Mouse (Mus musculus) small intestine, adult 2 months (tissue): ENCODE measurements around the gene Amh. TPM values are rescaled to one million over a fixed set of nuclear protein-coding genes. Genes with fewer than 3 reads are reported as not detected.

Source experiments
- H3K27ac ChIP-seq: fragments of 200-500 bp; 2 replicates; pipeline ENCODE4 v1.5.1; 2012; ENCODE audit warnings: low read depth, low read length, control low read depth, inconsistent platforms; ENCODE audit not compliant: insufficient read depth
- H3K27me3 ChIP-seq: fragments of 200-500 bp; 2 replicates; pipeline ENCODE4 v1.6.1; 2012; ENCODE audit warnings: mild to moderate bottlenecking, moderate library complexity, low read length, inconsistent platforms; ENCODE audit not compliant: control insufficient read depth, insufficient read depth
- H3K36me3 ChIP-seq: fragments of 200-500 bp; 2 replicates; pipeline ENCODE4 v1.6.1; 2012; ENCODE audit warnings: mild to moderate bottlenecking, low read length, control low read depth, inconsistent platforms; ENCODE audit not compliant: control insufficient read depth, insufficient read depth
- H3K4me1 ChIP-seq: fragments of 200-500 bp; 2 replicates; pipeline ENCODE4 v1.6.1; 2012; ENCODE audit warnings: low read length, inconsistent platforms, mixed read lengths; ENCODE audit not compliant: control insufficient read depth, insufficient read depth, insufficient read length
- H3K4me3 ChIP-seq: fragments of 200-500 bp; 2 replicates; pipeline ENCODE4 v1.5.1; 2012; ENCODE audit warnings: low read depth, mild to moderate bottlenecking, control low read depth, inconsistent platforms, low read length, moderate library complexity
- CTCF ChIP-seq: fragments of 200-500 bp; IDR thresholded peaks from 2 replicates; pipeline ENCODE4 v1.5.1; 2012; ENCODE audit warnings: low read depth, mild to moderate bottlenecking, control low read depth, inconsistent platforms, low read length, moderate library complexity, mixed read lengths; ENCODE audit not compliant: insufficient replicate concordance, insufficient read length; ENCODE audit errors: extremely low read depth
- POLR2A ChIP-seq: fragments of 200-500 bp; IDR thresholded peaks from 2 replicates; pipeline ENCODE4 v1.6.1; 2012; ENCODE audit warnings: low read depth, mild to moderate bottlenecking, control low read depth, inconsistent platforms, low read length, moderate library complexity
- WGBS: fragments of 180-500 bp; shearing (Covaris S2); methylation state at CpG from one replicate; pipeline ENCODE4 v1.1.7; 2018; 5-methylcytosine and 5-hydroxymethylcytosine counted together
- polyA plus RNA-seq: library from polyadenylated mRNA; depleted of rRNA; stranded (reverse); fragments of >200 nt; gene quantifications from 2 replicates; pipeline ENCODE4 v1.2.3, GENCODE M21; 2012

Amh gene
- polyA plus RNA-seq, 1 experiment: 0.87 TPM

GRCm38 (mm10) chr10:80793803-80794202 lies 11.2 kb upstream of the Amh start:
- Histone ChIP-seq H3K4me3 (no peak overlapping the region), H3K27ac (no peak overlapping the region), H3K27me3 (no peaks in the 10 kb centered on the region), H3K4me1 (no peaks in the 10 kb centered on the region; the same call in 1 of the 2 replicates), H3K36me3 (peaks cover 58% of the 10 kb centered on the region)
- no peak for TF ChIP-seq POLR2A
- no peak for TF ChIP-seq CTCF
- 72% methylated on average over 4 of the region's 4 CpGs for whole genome bisulfite sequencing

DNA sequence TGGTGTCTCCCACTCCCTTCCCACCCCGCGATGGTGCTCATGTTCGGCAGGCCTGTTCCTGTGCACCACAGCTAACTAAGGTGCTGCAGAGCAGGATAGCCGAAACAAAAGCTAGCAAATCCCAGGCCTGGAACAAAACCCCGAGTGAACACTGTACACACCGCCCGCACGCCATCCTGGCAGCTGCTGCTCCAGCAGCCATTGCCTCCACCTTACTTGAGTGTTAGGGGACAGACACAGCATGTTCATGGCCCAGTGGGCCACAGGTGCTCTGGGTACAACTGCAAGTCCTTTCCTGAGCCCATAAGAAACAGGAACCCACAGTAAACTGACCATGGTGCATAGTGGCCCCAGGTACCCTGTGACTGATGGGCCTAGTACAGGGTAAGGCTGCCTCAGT lies 10.3 kb upstream of the Amh start:
- no peaks in the 10 kb centered on the region for H3K27me3 ChIP-seq
- H3K27ac ChIP-seq: no peak overlapping the region
- peaks cover 50% of the 10 kb centered on the region for H3K36me3 ChIP-seq
- WGBS: 89% methylated on average over 8 of the region's 8 CpGs
- peaks cover 7% of the 10 kb centered on the region for H3K4me1 ChIP-seq
- TF ChIP-seq POLR2A (no peak), CTCF (no peak)
- no peak overlapping the region for H3K4me3 ChIP-seq

GRCm38 (mm10) chr10:80796307-80796848 lies 8.7 kb upstream of the Amh start:
- 82% methylated on average over 9 of the region's 9 CpGs for WGBS
- H3K4me1 ChIP-seq: peaks cover 7% of the 10 kb centered on the region
- no peak overlapping the region for H3K27ac ChIP-seq
- no peak overlapping the region for H3K4me3 ChIP-seq
- peaks cover 39% of the 10 kb centered on the region for H3K36me3 ChIP-seq
- TF ChIP-seq POLR2A (no peak), CTCF (no peak)
- no peaks in the 10 kb centered on the region for H3K27me3 ChIP-seq

DNA sequence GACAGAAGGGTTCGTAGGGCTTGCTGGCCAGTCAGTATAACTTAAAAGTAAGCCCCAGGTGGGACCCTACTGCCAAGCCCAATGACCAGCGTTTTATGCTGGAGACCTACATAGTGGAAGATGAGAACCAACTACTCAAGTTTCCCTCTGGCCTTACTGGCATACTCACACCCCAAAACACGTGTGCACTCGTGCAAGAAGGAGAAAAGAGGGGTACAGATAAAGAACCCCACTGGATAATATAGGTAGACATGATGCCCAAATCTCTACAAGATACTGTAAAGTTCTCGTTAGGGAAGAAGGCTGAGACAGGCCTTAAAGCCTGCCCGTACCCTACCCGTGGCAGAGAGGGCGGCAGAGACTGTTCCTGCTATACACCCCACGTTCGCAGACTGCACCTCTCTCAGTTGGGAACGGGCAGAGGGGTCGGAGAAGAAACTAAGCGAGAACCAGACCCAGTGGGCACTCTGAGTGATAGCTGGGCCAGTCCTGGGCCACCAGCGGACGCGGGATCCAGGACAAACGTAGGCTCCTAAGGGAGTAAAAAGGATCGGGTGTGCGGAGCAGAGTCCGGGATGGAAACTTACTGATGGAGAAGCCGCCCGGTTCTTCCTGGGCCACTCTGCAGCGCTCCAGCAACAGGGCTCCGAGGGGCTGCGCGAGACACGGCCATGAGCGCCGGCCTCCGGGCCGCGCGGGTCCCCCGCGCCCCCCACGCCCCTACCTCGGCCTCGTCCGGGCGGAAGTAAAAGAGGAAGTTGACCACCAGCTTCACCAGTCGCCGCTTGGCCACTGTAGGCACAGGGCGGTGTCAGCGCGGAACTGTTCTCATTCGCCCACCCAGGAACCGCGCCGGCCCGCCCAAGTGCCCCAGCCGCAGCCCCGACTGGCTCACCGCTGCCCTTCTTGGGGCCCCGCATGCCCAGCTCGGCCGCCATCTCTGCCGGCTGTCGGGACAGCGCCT lies 7.6 kb upstream of the Amh start:
- Histone ChIP-seq H3K27ac (peak overlapping the region; percentile 95), H3K27me3 (no peaks in the 10 kb centered on the region), H3K4me1 (peaks cover 7% of the 10 kb centered on the region), H3K4me3 (peak overlapping the region; percentile 81), H3K36me3 (peaks cover 39% of the 10 kb centered on the region)
- TF ChIP-seq POLR2A (no peak), CTCF (0 out of 2 replicates have a peak, but pooled peaks have one; percentile 16)
- WGBS: 1% methylated on average over 59 of the region's 59 CpGs

DNA sequence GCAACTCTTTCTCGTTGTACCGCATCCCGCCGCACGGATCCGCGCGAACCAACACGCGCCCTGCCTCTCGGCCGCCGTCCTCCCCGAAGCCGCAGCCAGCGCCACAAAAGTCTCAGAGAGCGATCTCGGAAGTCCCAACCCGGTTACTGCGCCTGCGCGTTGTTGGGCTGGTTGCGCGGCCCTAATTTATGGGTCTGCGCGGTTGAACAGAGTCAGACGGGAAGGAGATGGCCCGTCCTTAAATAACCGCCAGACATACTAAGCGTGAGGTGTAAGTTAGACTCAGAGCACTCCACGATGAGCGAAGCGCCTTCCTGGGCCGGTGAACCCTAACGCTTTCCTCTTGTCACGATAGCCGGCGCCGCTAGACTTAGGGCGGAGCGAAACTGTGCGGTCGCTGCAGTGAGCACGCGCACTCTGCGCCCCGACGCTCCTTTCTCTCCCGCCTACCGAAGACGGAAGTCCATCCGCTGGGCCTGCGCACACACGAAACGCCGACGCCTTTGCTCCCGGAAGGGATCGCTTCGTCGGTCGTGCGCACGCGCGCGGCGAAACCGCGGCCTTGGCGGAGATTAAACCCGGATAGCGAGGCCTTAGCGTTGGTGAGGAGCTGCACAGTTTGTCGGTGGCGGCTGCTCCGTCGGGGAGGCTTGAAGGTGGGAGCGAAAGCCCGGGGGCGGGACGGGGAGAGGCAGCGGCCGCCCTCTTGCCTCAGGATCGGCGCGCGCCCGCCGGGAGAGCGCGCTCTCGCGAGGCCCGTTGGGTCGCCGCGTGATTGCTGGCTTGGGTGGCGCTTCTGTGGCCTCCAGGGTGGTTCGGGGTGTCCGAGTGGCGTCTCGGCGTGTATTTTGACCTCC lies 6.7 kb upstream of the Amh start, which contains the start of the genes Sf3a2 and Plekhj1:
TSS of gene Sf3a2 (plus strand) at position 49 of the 857 bp plus-strand sequence.
TSS of gene Plekhj1 (minus strand) at position 477 of the 857 bp plus-strand sequence.
- H3K4me1 ChIP-seq: peaks cover 7% of the 10 kb centered on the region
- H3K4me3 ChIP-seq: peak within 1 kb of the TSS; percentile 81
- peak within 1 kb of the TSS; percentile 95 for H3K27ac ChIP-seq
- no peaks in the 10 kb centered on the region for H3K27me3 ChIP-seq
- TF ChIP-seq CTCF: no peak
- TF ChIP-seq POLR2A: peak; percentile 48; the same call in 1 of the 2 replicates
- peaks cover 41% of the 10 kb centered on the region for H3K36me3 ChIP-seq
- under 1% methylated on average over 104 of the region's 104 CpGs for WGBS

DNA sequence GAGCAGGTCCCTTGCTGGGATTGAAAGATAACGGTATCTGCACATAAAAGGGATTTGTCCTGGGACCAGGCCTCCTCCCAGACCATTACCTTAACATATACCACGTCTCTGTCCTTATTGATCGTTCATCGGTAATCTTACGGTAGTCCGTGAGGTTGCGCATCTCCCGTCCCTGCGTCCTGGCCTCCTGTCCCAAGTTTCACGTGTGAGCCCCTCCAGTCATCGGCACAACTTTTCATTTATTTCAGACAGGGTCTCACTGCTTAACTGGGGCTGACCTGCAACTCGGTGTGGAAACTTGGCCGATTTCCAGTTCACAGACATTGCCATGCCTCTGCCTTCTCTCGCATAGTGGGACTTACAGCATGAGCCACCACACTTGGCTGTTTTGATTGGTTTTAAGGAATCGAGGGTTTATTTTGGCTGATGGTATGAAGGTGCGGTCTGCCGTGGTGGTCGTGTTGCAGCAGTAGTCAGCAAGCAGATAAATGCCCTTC lies 5.9 kb upstream of the Amh start:
- Histone ChIP-seq H3K36me3 (peaks cover 42% of the 10 kb centered on the region), H3K4me3 (peak overlapping the region; percentile 81), H3K27ac (peak overlapping the region; percentile 66), H3K4me1 (peaks cover 7% of the 10 kb centered on the region), H3K27me3 (no peaks in the 10 kb centered on the region)
- 1% methylated on average over 18 of the region's 18 CpGs for WGBS
- TF ChIP-seq POLR2A (no peak), CTCF (no peak)
